Mouse (Mus musculus) limb, embryonic 15.5 days (tissue): ENCODE results near the gene Sh2d1a. TPM values are rescaled to one million over a fixed set of nuclear protein-coding genes. Genes with fewer than 3 reads are reported as not detected.

Experiments used
- ATAC-seq: fragments of 200-750 bp; cut with Nextera tagmentation; 2 replicates; pipeline ENCODE4 v1.8.0; 2017; ENCODE audit warnings: low read depth, moderate TSS enrichment; ENCODE audit not compliant: insufficient number of reproducible peaks, low FRiP score, low TSS enrichment
- H3K27ac ChIP-seq: fragments of 300-500 bp; sonication (generic); 2 replicates; pipeline ENCODE4 v1.5.1; 2015; ENCODE audit warnings: moderate library complexity, mild to moderate bottlenecking, inconsistent platforms
- H3K27me3 ChIP-seq: fragments of 300-500 bp; sonication (generic); 2 replicates; pipeline ENCODE4 v1.6.1; 2015; ENCODE audit warnings: inconsistent platforms
- H3K36me3 ChIP-seq: fragments of 300-500 bp; sonication (generic); 2 replicates; pipeline ENCODE4 v1.6.1; 2015; ENCODE audit warnings: inconsistent platforms
- H3K4me1 ChIP-seq: fragments of 300-500 bp; sonication (generic); 2 replicates; pipeline ENCODE4 v1.6.1; 2015; ENCODE audit warnings: inconsistent platforms
- H3K4me2 ChIP-seq: fragments of 300-500 bp; sonication (generic); 2 replicates; pipeline ENCODE4 v1.6.1; 2015; ENCODE audit warnings: mild to moderate bottlenecking, inconsistent platforms
- H3K4me3 ChIP-seq: fragments of 300-500 bp; sonication (generic); 2 replicates; pipeline ENCODE4 v1.5.1; 2015; ENCODE audit warnings: mild to moderate bottlenecking, inconsistent platforms
- H3K9ac ChIP-seq: fragments of 300-500 bp; sonication (generic); 2 replicates; pipeline ENCODE4 v1.6.1; 2015; ENCODE audit warnings: inconsistent platforms
- H3K9me3 ChIP-seq: fragments of 300-500 bp; sonication (generic); 2 replicates; pipeline ENCODE4 v1.6.1; 2016; ENCODE audit warnings: inconsistent platforms
- WGBS: fragments of 180-500 bp; shearing (Covaris S2); methylation state at CpG from one replicate; pipeline ENCODE4 v1.1.7; 2015; 5-methylcytosine and 5-hydroxymethylcytosine counted together
- polyA plus RNA-seq: library from polyadenylated mRNA; unstranded; fragments of >200 nt; fragmentation: Nextera tagmentation; extraction: Ambion mirVana; gene quantifications from 2 replicates; pipeline ENCODE4 v1.2.1, GENCODE M21; 2015

Sh2d1a gene
- polyA plus RNA-seq, 1 experiment from 2014 or later, result 1.4 TPM

DNA sequence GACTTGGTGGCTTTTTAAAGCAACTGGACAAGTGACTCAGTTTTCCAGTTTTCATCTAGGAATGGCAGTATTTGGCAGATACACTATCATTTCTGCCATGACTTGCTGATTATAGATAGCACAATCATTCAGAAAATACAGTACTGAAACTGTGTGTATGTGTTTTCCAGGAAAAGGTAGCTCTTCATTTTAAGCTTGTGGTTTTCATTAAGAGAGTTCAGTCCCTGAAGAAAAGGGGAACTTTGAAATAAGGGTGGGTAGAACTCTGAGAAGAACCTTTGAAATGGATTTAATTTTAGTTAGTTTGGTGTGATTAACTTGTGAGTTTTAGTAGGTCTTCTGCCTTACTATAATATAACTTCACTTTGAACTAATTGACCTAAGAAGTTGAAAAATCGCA, 42.8 kb downstream of the Sh2d1a start:
- Histone ChIP-seq H3K4me1 (no peaks in the 10 kb centered on the region), H3K4me3 (no peak overlapping the region), H3K9ac (no peak overlapping the region), H3K9me3 (no peaks in the 10 kb centered on the region), H3K36me3 (no peaks in the 10 kb centered on the region), H3K4me2 (no peak overlapping the region), H3K27me3 (no peaks in the 10 kb centered on the region), H3K27ac (no peak overlapping the region)
- 86% methylated on average over 1 of the region's 1 CpGs for WGBS
- no peak for ATAC-seq

DNA sequence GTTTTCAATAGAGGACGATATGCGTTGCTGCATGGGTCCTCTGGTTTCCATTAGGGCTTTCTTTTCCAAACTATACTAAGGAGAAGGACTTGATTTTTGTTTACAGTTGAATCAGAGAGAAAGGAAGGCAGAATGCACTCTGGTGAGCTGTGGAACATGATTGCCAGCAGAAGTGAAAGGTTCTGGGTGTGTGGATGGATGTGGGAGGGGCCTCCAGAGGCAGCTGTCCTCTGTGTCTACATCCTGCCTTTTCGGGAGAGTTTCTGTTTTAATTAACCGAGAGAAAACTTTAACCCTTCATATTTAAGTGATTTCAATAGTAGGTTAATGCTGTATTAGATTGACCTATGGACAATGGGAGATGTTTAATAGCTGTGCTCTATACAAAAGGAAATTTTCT, 46.3 kb downstream of the Sh2d1a start:
- Histone ChIP-seq H3K4me1 (no peaks in the 10 kb centered on the region), H3K9ac (no peak overlapping the region), H3K4me2 (no peak overlapping the region), H3K36me3 (no peaks in the 10 kb centered on the region), H3K27me3 (no peaks in the 10 kb centered on the region), H3K9me3 (no peaks in the 10 kb centered on the region), H3K27ac (no peak overlapping the region), H3K4me3 (no peak overlapping the region)
- 75% methylated on average over 4 of the region's 4 CpGs for WGBS
- ATAC-seq, result no peak

DNA sequence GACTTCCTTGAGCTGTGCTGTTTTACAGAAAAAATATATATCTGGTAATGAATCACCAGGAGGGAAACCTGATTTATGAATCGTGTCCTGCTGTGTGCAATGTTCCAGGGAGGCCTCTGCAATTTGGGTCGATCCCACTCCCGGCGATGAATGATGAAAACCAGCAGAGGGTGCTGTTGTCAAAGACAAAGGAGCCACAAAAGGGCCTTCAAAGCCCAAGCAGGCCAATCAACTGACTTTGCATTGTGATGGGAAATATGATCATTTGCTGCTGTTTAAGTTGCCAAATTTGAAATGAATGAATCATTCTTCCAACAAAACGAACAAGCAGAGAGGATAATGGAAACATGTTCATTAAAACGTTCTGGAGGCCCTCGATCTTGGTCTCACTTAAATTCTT, 55.0 kb downstream of the Sh2d1a start:
- 21% methylated on average over 7 of the region's 7 CpGs for WGBS
- ATAC-seq, result no peak
- no peaks in the 10 kb centered on the region for H3K36me3 ChIP-seq
- no peaks in the 10 kb centered on the region for H3K9me3 ChIP-seq
- no peak overlapping the region for H3K4me2 ChIP-seq
- H3K9ac ChIP-seq, result no peak overlapping the region
- H3K27ac ChIP-seq, result no peak overlapping the region
- no peaks in the 10 kb centered on the region for H3K4me1 ChIP-seq
- H3K27me3 ChIP-seq, result no peaks in the 10 kb centered on the region
- H3K4me3 ChIP-seq, result no peak overlapping the region

DNA sequence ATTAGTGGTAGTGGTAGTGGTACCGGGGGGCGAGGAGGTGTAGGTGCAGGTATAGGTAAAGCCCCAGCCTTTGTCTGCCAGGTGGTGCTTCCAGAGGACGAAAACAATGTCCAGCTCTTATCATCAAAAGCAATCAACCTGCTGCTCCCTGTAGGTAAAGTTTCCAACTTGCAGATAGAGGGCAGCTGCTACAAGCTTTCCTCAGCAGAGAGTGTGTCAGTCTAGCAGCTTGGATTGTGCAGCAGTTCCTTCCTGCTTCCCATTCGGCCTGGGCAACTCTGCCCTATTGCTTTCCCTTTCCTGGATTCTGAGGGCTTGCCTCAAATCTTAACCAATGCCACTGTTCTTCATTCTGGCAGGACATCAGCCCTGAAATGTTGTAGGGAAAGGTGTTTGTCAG, 56.4 kb downstream of the Sh2d1a start:
- H3K4me2 ChIP-seq, result no peak overlapping the region
- no peaks in the 10 kb centered on the region for H3K36me3 ChIP-seq
- H3K9me3 ChIP-seq, result no peaks in the 10 kb centered on the region
- no peaks in the 10 kb centered on the region for H3K4me1 ChIP-seq
- no peaks in the 10 kb centered on the region for H3K27me3 ChIP-seq
- H3K4me3 ChIP-seq, result no peak overlapping the region
- no peak for ATAC-seq
- WGBS, result 70% methylated on average over 4 of the region's 4 CpGs
- H3K27ac ChIP-seq, result no peak overlapping the region
- H3K9ac ChIP-seq, result no peak overlapping the region

Other genes starting within 250 kb of the Sh2d1a start
- not detected in 2 replicates for gene Tex13c2, start 12.8 kb upstream of the Sh2d1a start, polyA plus RNA-seq